Mouse (Mus musculus) kidney, adult 2 months (tissue): ENCODE measurements around the gene Npas3.

Experiments used
- CTCF ChIP-seq: fragments of 200-500 bp; conservative IDR thresholded peaks from 2 replicates; pipeline ENCODE4 v1.5.1; 2011; ENCODE audit warnings: low read depth, mild to moderate bottlenecking, control low read depth, low read length, moderate library complexity, mixed read lengths; ENCODE audit not compliant: insufficient read depth, insufficient read length
- POLR2A ChIP-seq: fragments of 200-500 bp; IDR thresholded peaks from one replicate; pipeline ENCODE4 v1.6.1; 2011; ENCODE audit warnings: low read depth, low read length, control low read depth

GRCm38 (mm10) chr12:53248101-53248727 lies at the start of gene Npas3:
- TF ChIP-seq POLR2A (no peak), CTCF (no peak)
